Mouse (Mus musculus) cerebellum, adult 2 months (tissue): ENCODE measurements around the gene Mgst1.

ENCODE experiments used
- CTCF ChIP-seq: fragments of 200-500 bp; IDR thresholded peaks from 2 replicates; pipeline ENCODE4 v1.5.1; 2011; ENCODE audit warnings: low read depth, mild to moderate bottlenecking, control low read depth, low read length, moderate library complexity, borderline replicate concordance; ENCODE audit not compliant: insufficient read depth
- POLR2A ChIP-seq: fragments of 200-500 bp; IDR thresholded peaks from 2 replicates; pipeline ENCODE4 v1.6.1; 2011; ENCODE audit warnings: low read length, control low read depth, borderline replicate concordance; ENCODE audit not compliant: insufficient read depth

DNA sequence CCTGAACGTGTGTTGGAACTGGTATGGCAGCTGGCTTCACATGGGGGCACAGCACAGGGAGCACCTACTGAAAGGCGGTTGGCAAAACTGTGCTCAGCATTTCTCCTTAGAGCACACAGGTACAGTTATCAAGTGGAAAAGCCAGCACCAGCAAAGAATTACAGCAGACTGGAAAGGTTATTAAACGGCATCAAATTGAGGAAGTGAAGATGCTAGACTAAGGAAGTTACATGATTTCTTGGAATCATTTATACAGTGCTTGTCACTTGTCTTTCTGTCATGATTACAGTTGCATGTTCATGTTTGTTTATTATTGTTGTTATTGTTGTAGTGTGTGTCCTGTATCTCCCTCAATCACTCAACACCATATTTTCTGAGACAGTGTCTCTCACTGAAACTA, 45.1 kb upstream of the Mgst1 start:
- TF ChIP-seq CTCF (no peak), POLR2A (no peak)
